Mouse (Mus musculus): ENCODE measurements around the gene Ppp2r1a. TPM values are rescaled to one million over a fixed set of nuclear protein-coding genes. Genes with fewer than 3 reads are reported as not detected.

The Ppp2r1a gene
- polyA plus RNA-seq, 1 experiment, result 5.5 TPM

DNA sequence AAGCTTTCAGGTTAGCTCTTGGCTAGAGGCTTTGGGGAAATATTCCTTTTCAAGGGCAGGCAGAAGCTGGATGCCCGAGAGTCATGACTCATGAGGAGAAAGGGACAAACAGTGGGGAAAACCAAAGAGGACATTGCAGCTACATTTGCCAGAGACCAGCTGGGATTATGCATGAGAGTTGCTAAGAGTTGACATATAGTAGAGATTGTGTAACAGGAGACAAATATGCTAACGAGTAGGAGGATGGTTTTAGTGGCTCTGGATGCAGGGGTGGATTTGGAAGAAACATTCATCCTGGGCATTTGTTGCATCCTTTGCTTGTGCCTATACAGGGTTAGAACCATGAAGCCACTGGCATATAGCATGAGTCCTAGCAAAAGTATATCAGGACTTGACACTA lies 48.6 kb downstream of the Ppp2r1a start:
- Histone ChIP-seq H3K4me1 (ENCODE audit: control insufficient read depth) (no peaks in the 10 kb centered on the region), H3K27me3 (ENCODE audit: control insufficient read depth) (no peaks in the 10 kb centered on the region), H3K36me3 (ENCODE audit: control insufficient read depth) (no peaks in the 10 kb centered on the region), H3K9me3 (ENCODE audit: control insufficient read depth, low read length) (no peaks in the 10 kb centered on the region), H3K4me3 (replicated peaks) (no peak overlapping the region)
- no peak for TF ChIP-seq GATA1 (IDR thresholded peaks at IDR 0.05; ENCODE audit: low read length)
- TF ChIP-seq TAL1 (IDR thresholded peaks at IDR 0.05; ENCODE audit: low read length), result no peak

DNA sequence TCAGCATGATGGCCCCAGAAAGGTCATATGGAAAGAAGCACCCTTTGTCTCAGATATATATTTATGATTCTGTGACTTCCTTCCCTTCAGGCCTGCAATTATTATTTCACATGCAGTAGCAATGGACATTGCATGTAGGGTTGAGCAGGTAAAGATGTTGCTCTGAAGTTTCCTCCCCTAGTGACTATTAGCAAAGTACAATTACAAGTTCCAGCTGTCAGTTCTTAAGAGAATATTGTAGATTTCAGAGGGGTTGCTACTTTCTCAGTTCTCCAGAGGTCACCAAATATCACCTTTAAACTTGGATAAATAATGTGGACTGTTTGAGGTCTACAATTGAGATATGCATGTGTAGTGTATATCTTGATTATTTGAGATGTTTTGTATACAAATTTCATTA lies 51.3 kb downstream of the Ppp2r1a start, which contains the start of gene Vmn1r233:
Vmn1r233 (minus strand) TSS at position 101 of the 400 bp plus-strand sequence.
- H3K36me3 ChIP-seq (ENCODE audit: control insufficient read depth), result no peaks in the 10 kb centered on the region

DNA sequence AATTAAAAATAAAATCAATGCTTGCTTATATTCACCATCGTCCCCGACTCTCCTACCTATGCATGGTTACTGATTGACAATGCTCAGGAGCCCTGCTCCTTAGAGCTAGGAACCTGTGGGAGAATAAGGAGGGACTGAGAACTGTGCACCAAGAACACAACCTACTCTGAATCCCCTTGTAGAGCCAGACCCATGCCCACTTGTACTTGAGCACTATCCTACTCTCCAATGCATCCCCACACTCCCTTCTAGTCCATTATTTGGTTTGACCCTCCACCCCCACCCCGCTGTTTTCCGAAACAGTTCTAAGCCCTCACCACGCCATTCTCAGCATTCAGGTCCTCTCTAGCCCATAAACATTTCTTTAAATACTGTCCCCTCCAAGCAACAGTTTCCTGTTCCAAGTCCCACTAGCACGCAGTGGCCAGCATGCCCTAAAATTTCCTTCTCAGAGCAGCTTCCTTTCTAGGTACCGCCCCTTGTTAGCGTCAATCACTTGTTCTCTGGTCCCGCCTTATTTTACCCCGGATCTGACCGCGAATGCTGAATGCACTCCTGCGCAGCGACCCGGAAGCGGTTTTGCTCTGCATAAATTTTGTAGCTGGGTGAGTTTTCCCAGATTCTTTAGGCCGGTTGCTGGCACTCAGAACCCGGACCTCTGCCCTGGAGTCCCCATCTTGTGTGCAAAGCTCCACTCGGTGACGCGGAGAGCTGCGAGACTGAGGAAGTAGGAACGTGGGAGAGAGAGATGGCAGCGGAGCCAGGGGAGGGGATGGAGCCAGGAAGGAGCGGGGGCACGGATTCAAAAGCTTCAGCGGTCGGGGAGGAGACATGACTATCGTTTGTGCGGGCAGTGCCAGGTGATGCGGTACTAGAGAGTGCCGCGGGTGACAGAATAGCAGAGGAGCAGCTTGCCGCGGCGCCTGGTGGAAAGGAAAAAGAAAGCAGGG lies 63.5 kb downstream of the Ppp2r1a start, which contains the start of gene Zfp160:
Zfp160 (plus strand) TSS at position 522 of the 950 bp plus-strand sequence.
- Histone ChIP-seq H3K36me3 (ENCODE audit: control insufficient read depth) (peaks cover 25% of the 10 kb centered on the region), H3K4me1 (ENCODE audit: control insufficient read depth) (peaks cover 23% of the 10 kb centered on the region), H3K9me3 (ENCODE audit: control insufficient read depth, low read length) (no peaks in the 10 kb centered on the region), H3K4me3 (replicated peaks) (peak within 1 kb of the TSS; percentile 95), H3K27me3 (ENCODE audit: control insufficient read depth) (no peaks in the 10 kb centered on the region)
- no peak for TF ChIP-seq TAL1 (IDR thresholded peaks at IDR 0.05; ENCODE audit: low read length)
- TF ChIP-seq GATA1 (IDR thresholded peaks at IDR 0.05; ENCODE audit: low read length), result no peak

More for the DNA sequence above, 51.3 kb downstream of the Ppp2r1a start, which contains the start of gene Vmn1r233:
- H3K4me3 ChIP-seq (replicated peaks), result no peak within 1 kb of the TSS
- no peaks in the 10 kb centered on the region for H3K4me1 ChIP-seq (ENCODE audit: control insufficient read depth)
- TF ChIP-seq TAL1 (IDR thresholded peaks at IDR 0.05; ENCODE audit: low read length) (no peak), GATA1 (IDR thresholded peaks at IDR 0.05; ENCODE audit: low read length) (no peak)
- H3K9me3 ChIP-seq (ENCODE audit: control insufficient read depth, low read length), result no peaks in the 10 kb centered on the region
- no peaks in the 10 kb centered on the region for H3K27me3 ChIP-seq (ENCODE audit: control insufficient read depth)

DNA sequence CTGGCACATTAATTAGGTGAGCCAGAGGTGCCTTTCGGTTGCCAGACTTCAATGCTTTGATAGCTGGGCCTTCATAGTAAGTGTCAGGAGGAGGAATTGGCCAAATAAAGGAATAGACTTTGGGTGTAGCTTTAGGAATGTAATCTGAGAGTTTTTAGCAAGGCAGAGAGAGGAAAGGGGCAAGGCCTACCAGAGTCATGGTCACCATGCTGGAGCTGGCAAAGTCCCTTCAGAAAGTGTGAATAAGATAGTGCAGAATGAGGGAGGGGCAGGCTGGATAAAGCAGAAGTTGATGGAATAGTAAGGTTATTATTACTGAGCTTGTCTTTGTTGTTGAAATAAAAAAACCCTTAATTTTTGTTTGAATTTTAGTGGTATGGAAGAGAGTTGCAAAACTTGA lies 64.6 kb downstream of the Ppp2r1a start:
- no peaks in the 10 kb centered on the region for H3K9me3 ChIP-seq (ENCODE audit: control insufficient read depth, low read length)
- no peaks in the 10 kb centered on the region for H3K27me3 ChIP-seq (ENCODE audit: control insufficient read depth)
- peaks cover 25% of the 10 kb centered on the region for H3K36me3 ChIP-seq (ENCODE audit: control insufficient read depth)
- peak overlapping the region; percentile 95 for H3K4me3 ChIP-seq (replicated peaks)
- H3K4me1 ChIP-seq (ENCODE audit: control insufficient read depth), result peaks cover 24% of the 10 kb centered on the region
- TF ChIP-seq TAL1 (IDR thresholded peaks at IDR 0.05; ENCODE audit: low read length) (no peak), GATA1 (IDR thresholded peaks at IDR 0.05; ENCODE audit: low read length) (no peak)

Other genes with a start within 250 kb of the Ppp2r1a start
- gene Vmn1r227, start 215.5 kb upstream of the Ppp2r1a start, polyA plus RNA-seq (2012), result not detected in 2 replicates
- gene Vmn1r228, start 159.2 kb upstream of the Ppp2r1a start, polyA plus RNA-seq (2012), result not detected in 2 replicates
- not detected in 2 replicates for gene Vmn1r229, start 133.8 kb upstream of the Ppp2r1a start, polyA plus RNA-seq (2012)
- not detected in 2 replicates for gene Vmn1r230, start 104.9 kb upstream of the Ppp2r1a start, polyA plus RNA-seq (2012)
- gene Vmn1r231, start 40.2 kb upstream of the Ppp2r1a start, polyA plus RNA-seq (2012), result not detected in 2 replicates
- gene Vmn1r232, start 25.6 kb upstream of the Ppp2r1a start, polyA plus RNA-seq (2012), result not detected in 2 replicates
- not detected in 2 replicates for gene Vmn1r233, start 51.2 kb downstream of the Ppp2r1a start, polyA plus RNA-seq (2012)
- 0.06 TPM in 2 replicates for gene Zfp160, start 63.6 kb downstream of the Ppp2r1a start, polyA plus RNA-seq (2012)

Measured in erythroblast, embryonic 14.5 days (primary cell).